Mouse (Mus musculus): ENCODE measurements at regions not wholly inside any gene's neighbourhood (a gene's known extent, or its start where the extent isn't known, plus 50 kb on each side); places are given as distances from the start of the nearest gene placed in this dataset.

- no peak overlapping the region for H3K4me3 ChIP-seq (ENCODE audit: low read length)
- no peaks in the 10 kb centered on the region for H3K27me3 ChIP-seq (replicated peaks; ENCODE audit: control insufficient read depth, insufficient read depth, low read length)
- no peaks in the 10 kb centered on the region for H3K9me3 ChIP-seq (ENCODE audit: control insufficient read depth, low read length)
- H3K4me2 ChIP-seq (ENCODE audit: low read length) = no peak overlapping the region
- H3K4me1 ChIP-seq (ENCODE audit: control insufficient read depth, insufficient read depth, low read depth, low read length) = no peaks in the 10 kb centered on the region
- no peak overlapping the region for H3K27ac ChIP-seq (ENCODE audit: low read depth, low read length)
- no peaks in the 10 kb centered on the region for H3K36me3 ChIP-seq (ENCODE audit: control insufficient read depth, insufficient read depth, low read length)
- 95% methylated on average over 7 of the region's 7 CpGs for WGBS
- H3K9ac ChIP-seq (ENCODE audit: low read depth, low read length) = no peak overlapping the region
- no peak for ATAC-seq
Measured at GRCm38 (mm10) chr3:156256719-156257118, 304.9 kb upstream of the Negr1 start.

GRCm38 (mm10) chr3:156264654-156265053, 296.9 kb upstream of the Negr1 start:
- no peaks in the 10 kb centered on the region for H3K9me3 ChIP-seq (ENCODE audit: control insufficient read depth, low read length)
- no peaks in the 10 kb centered on the region for H3K27me3 ChIP-seq (replicated peaks; ENCODE audit: control insufficient read depth, insufficient read depth, low read length)
- H3K27ac ChIP-seq (ENCODE audit: low read depth, low read length) = no peak overlapping the region
- H3K4me3 ChIP-seq (ENCODE audit: low read length) = no peak overlapping the region
- H3K36me3 ChIP-seq (ENCODE audit: control insufficient read depth, insufficient read depth, low read length) = no peaks in the 10 kb centered on the region
- 93% methylated on average over 6 of the region's 6 CpGs for whole genome bisulfite sequencing
- no peaks in the 10 kb centered on the region for H3K4me1 ChIP-seq (ENCODE audit: control insufficient read depth, insufficient read depth, low read depth, low read length)
- no peak for ATAC-seq
- H3K4me2 ChIP-seq (ENCODE audit: low read length) = no peak overlapping the region
- no peak overlapping the region for H3K9ac ChIP-seq (ENCODE audit: low read depth, low read length)

DNA sequence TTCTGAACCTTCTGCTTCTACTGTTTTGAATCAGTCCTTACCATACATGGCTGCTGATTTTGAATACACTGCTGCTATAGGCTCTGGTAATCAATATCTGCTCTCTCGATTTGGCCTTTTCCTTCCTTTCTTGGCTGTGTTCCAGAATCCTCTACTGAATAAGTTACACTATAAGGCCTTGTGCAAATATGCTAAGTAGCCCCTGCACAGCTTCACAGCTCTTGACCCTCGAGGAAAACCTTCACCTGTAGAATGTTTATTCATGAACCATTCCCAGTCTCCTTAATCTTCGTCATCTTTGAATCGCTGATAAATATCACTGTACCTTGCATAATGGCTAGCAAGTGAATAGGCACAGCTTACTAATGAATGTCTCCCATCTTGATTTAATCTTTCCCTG, 293.9 kb upstream of the Negr1 start:
- Histone ChIP-seq H3K9me3 (ENCODE audit: control insufficient read depth, low read length) (no peaks in the 10 kb centered on the region), H3K27ac (ENCODE audit: low read depth, low read length) (no peak overlapping the region), H3K36me3 (ENCODE audit: control insufficient read depth, insufficient read depth, low read length) (no peaks in the 10 kb centered on the region), H3K9ac (ENCODE audit: low read depth, low read length) (no peak overlapping the region), H3K4me1 (ENCODE audit: control insufficient read depth, insufficient read depth, low read depth, low read length) (no peaks in the 10 kb centered on the region), H3K4me3 (ENCODE audit: low read length) (no peak overlapping the region), H3K27me3 (replicated peaks; ENCODE audit: control insufficient read depth, insufficient read depth, low read length) (no peaks in the 10 kb centered on the region), H3K4me2 (ENCODE audit: low read length) (no peak overlapping the region)
- 44% methylated on average over 4 of the region's 4 CpGs for WGBS
- ATAC-seq = no peak

DNA sequence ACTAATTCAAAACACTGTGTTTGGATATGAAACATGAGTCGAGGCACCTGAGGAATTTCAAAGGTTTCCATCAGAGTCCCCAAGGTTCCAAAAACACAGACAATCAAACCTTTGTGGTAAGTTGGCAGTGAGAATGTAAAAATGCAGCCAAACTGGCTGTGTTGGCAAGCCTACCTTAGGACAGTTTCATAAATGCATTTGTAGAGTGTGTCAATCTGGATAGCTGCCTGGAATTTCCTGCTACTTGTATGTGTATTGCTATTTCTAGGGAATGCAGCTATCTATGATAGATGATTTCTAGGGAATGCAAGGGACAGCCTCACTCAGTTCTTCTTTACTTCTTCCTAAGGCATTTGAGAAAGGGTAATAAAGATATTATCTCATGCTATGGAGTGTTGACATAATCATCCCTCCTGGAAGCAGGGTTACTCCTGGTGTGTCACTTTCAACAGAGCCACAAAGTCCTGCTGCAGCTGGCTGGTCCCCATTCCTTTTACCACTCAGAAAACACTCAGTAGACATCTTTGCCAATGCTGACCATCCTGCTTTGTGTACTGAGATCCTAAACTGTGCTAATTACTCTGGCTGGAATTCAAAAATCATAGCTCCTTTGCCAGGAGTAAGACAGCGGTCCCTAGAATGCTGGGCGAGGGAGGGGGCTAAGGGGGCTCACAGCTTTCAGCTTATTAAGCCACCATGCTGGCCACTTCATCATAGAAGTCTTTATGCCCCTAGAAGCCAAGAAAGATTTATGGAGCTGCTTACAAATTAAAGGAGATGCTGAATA, 261.4 kb upstream of the Negr1 start:
- WGBS = 47% methylated on average over 3 of the region's 3 CpGs
- no peaks in the 10 kb centered on the region for H3K27me3 ChIP-seq (replicated peaks; ENCODE audit: control insufficient read depth, insufficient read depth, low read length)
- ATAC-seq = peak; percentile 93

DNA sequence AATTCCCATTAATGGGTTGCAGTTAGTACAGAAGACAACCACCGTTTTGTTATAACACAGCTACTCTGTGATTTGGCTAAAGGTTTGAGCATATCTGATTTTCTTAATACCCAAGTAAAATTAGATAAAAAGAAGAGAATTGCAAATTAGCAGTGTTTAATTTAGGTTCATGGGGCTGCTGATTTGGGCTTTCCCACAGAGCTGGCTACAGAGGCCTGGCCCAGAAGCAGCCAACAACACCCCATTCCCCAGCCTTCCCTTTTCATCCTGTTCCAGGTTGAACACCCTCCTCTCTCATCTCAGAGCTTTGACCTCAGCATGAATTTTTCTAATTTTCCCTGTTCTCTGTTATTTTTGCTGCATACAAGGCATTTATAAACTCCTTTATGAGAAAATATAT, 260.3 kb upstream of the Negr1 start:
- no peaks in the 10 kb centered on the region for H3K36me3 ChIP-seq (ENCODE audit: control insufficient read depth, insufficient read depth, low read length)
- no peak overlapping the region for H3K4me2 ChIP-seq (ENCODE audit: low read length)
- H3K4me1 ChIP-seq (ENCODE audit: control insufficient read depth, insufficient read depth, low read depth, low read length) = peaks cover 6% of the 10 kb centered on the region
- no peak for ATAC-seq
- H3K9me3 ChIP-seq (ENCODE audit: control insufficient read depth, low read length) = no peaks in the 10 kb centered on the region
- no peaks in the 10 kb centered on the region for H3K27me3 ChIP-seq (replicated peaks; ENCODE audit: control insufficient read depth, insufficient read depth, low read length)
- no peak overlapping the region for H3K27ac ChIP-seq (ENCODE audit: low read depth, low read length)
- no peak overlapping the region for H3K9ac ChIP-seq (ENCODE audit: low read depth, low read length)
- WGBS = 41% methylated on average over 1 of the region's 1 CpGs
- H3K4me3 ChIP-seq (ENCODE audit: low read length) = no peak overlapping the region

More for the DNA sequence above, 261.4 kb upstream of the Negr1 start:
- peaks cover 6% of the 10 kb centered on the region for H3K4me1 ChIP-seq (ENCODE audit: control insufficient read depth, insufficient read depth, low read depth, low read length)
- H3K9me3 ChIP-seq (ENCODE audit: control insufficient read depth, low read length) = no peaks in the 10 kb centered on the region
- H3K4me3 ChIP-seq (ENCODE audit: low read length) = no peak overlapping the region
- no peak overlapping the region for H3K27ac ChIP-seq (ENCODE audit: low read depth, low read length)
- H3K9ac ChIP-seq (ENCODE audit: low read depth, low read length) = no peak overlapping the region
- no peak overlapping the region for H3K4me2 ChIP-seq (ENCODE audit: low read length)
- no peaks in the 10 kb centered on the region for H3K36me3 ChIP-seq (ENCODE audit: control insufficient read depth, insufficient read depth, low read length)

GRCm38 (mm10) chr3:156301745-156302144, 259.8 kb upstream of the Negr1 start:
- Histone ChIP-seq H3K9me3 (ENCODE audit: control insufficient read depth, low read length) (no peaks in the 10 kb centered on the region), H3K36me3 (ENCODE audit: control insufficient read depth, insufficient read depth, low read length) (no peaks in the 10 kb centered on the region), H3K4me3 (ENCODE audit: low read length) (no peak overlapping the region), H3K4me2 (ENCODE audit: low read length) (no peak overlapping the region), H3K4me1 (ENCODE audit: control insufficient read depth, insufficient read depth, low read depth, low read length) (peaks cover 6% of the 10 kb centered on the region), H3K27ac (ENCODE audit: low read depth, low read length) (no peak overlapping the region), H3K9ac (ENCODE audit: low read depth, low read length) (no peak overlapping the region), H3K27me3 (replicated peaks; ENCODE audit: control insufficient read depth, insufficient read depth, low read length) (no peaks in the 10 kb centered on the region)
- 53% methylated on average over 3 of the region's 3 CpGs for whole genome bisulfite sequencing
- no peak for ATAC-seq

GRCm38 (mm10) chr3:156304174-156304573, 257.4 kb upstream of the Negr1 start:
- Histone ChIP-seq H3K4me2 (ENCODE audit: low read length) (no peak overlapping the region), H3K4me3 (ENCODE audit: low read length) (no peak overlapping the region), H3K9ac (ENCODE audit: low read depth, low read length) (no peak overlapping the region), H3K9me3 (ENCODE audit: control insufficient read depth, low read length) (no peaks in the 10 kb centered on the region), H3K27me3 (replicated peaks; ENCODE audit: control insufficient read depth, insufficient read depth, low read length) (no peaks in the 10 kb centered on the region), H3K4me1 (ENCODE audit: control insufficient read depth, insufficient read depth, low read depth, low read length) (peaks cover 6% of the 10 kb centered on the region), H3K27ac (ENCODE audit: low read depth, low read length) (no peak overlapping the region; the same call in 1 of the 2 replicates), H3K36me3 (ENCODE audit: control insufficient read depth, insufficient read depth, low read length) (no peaks in the 10 kb centered on the region)
- 18% methylated on average over 4 of the region's 4 CpGs for WGBS
- no peak for ATAC-seq

DNA sequence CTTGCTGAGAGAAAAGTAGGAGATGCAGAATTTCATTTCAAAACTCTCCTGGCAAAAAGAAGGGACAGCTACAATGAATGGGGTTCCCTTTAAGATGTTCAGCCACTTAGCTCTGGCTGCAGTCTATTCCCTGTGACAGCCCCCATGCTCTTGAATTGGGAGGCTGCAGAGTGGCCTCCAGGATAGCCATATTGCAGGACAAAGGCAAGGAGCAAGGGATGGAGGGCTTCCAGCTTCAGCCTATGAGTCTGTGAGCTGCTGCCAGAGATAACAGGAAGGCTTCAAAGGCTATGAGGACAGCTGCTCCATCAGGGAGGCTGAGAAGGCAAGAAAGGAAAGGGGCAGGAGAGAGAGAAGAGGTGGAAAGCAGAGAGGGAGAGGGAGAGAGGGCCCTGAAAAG, 256.5 kb upstream of the Negr1 start:
- H3K36me3 ChIP-seq (ENCODE audit: control insufficient read depth, insufficient read depth, low read length) = no peaks in the 10 kb centered on the region
- H3K27me3 ChIP-seq (replicated peaks; ENCODE audit: control insufficient read depth, insufficient read depth, low read length) = no peaks in the 10 kb centered on the region
- ATAC-seq = no peak
- no peak overlapping the region for H3K4me3 ChIP-seq (ENCODE audit: low read length)
- H3K27ac ChIP-seq (ENCODE audit: low read depth, low read length) = no peak overlapping the region
- H3K9ac ChIP-seq (ENCODE audit: low read depth, low read length) = no peak overlapping the region
- H3K4me1 ChIP-seq (ENCODE audit: control insufficient read depth, insufficient read depth, low read depth, low read length) = peaks cover 5% of the 10 kb centered on the region
- no peak overlapping the region for H3K4me2 ChIP-seq (ENCODE audit: low read length)
- no peaks in the 10 kb centered on the region for H3K9me3 ChIP-seq (ENCODE audit: control insufficient read depth, low read length)

GRCm38 (mm10) chr3:156335033-156335793, 226.4 kb upstream of the Negr1 start:
- Histone ChIP-seq H3K9me3 (ENCODE audit: control insufficient read depth, low read length) (no peaks in the 10 kb centered on the region), H3K27ac (ENCODE audit: low read depth, low read length) (no peak overlapping the region), H3K4me1 (ENCODE audit: control insufficient read depth, insufficient read depth, low read depth, low read length) (no peaks in the 10 kb centered on the region), H3K4me3 (ENCODE audit: low read length) (no peak overlapping the region), H3K36me3 (ENCODE audit: control insufficient read depth, insufficient read depth, low read length) (no peaks in the 10 kb centered on the region), H3K9ac (ENCODE audit: low read depth, low read length) (no peak overlapping the region), H3K27me3 (replicated peaks; ENCODE audit: control insufficient read depth, insufficient read depth, low read length) (no peaks in the 10 kb centered on the region), H3K4me2 (ENCODE audit: low read length) (no peak overlapping the region)
- ATAC-seq = no peak
- 72% methylated on average over 6 of the region's 6 CpGs for WGBS

All from hindbrain, embryonic 16.5 days (tissue).